Mouse (Mus musculus): ENCODE data around the gene Dnmt3b. TPM values are rescaled to one million over a fixed set of nuclear protein-coding genes. Genes with fewer than 3 reads are reported as not detected.

The Dnmt3b gene
- total RNA-seq (2021), result under 1 TPM; 0.56 to 0.89 TPM
- long read RNA-seq, experiment 1, result 0 reads
- long read RNA-seq, experiment 2, partial matches to known transcripts, result 0 of 1 reads
- long read RNA-seq, experiment 2, other reads (novel, unspliced or antisense), result 0 of 1 reads

DNA sequence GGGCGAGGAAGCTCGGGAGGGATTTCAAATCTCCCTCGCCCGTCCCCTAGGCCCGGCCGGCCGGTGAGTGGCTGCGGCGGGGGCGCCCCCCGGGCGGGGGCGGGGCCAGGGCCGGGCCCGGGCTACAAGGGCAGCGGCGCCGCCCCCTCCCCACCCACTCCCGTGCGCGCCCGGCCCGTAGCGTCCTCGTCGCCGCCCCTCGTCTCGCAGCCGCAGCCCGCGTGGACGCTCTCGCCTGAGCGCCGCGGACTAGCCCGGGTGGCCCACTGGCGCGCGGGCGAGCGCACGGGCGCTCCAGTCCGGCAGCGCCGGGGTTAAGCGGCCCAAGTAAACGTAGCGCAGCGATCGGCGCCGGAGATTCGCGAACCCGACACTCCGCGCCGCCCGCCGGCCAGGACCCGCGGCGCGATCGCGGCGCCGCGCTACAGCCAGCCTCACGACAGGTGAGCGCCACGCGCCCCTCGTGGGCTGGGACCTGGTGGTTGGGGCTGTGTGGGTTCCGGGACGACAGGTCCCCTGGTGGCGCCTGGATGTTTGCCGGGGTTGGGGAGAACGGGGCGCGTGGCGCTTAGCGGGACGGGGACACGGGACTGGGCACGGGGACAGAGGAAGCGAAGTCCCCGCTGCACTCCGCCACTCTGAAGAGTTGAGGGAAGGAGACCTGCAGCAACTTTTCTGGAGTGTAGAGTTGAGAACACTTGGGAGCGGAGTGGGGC, at the start of gene Dnmt3b:
Gene Dnmt3b, plus strand, starts transcription at position 153 of the 716 bp plus-strand sequence.
- peak; percentile 11; the same call in 1 of the 2 replicates for TF ChIP-seq CTCF (IDR thresholded peaks at IDR 0.05)
- H3K4me3 ChIP-seq, result peak within 1 kb of the TSS; percentile 96
- peak; percentile 75 for DNase-seq
- peak within 1 kb of the TSS; percentile 78 for H3K27ac ChIP-seq
- intact Hi-C loops (cut with DNase I), result loop anchor here (2.0 kb wide), 1 partner anchor 17 kb away; the partner anchor contains the start of gene Commd7

GRCm38 (mm10) chr2:153600021-153600666, 49.1 kb upstream of the Dnmt3b start:
- Histone ChIP-seq H3K4me3 (no peak overlapping the region), H3K27ac (peak overlapping the region; percentile 38)
- TF ChIP-seq CTCF (IDR thresholded peaks at IDR 0.05), result peak; percentile 66
- intact Hi-C loops (cut with DNase I), result no loop called here
- peak; percentile 77 for DNase-seq

GRCm38 (mm10) chr2:153600667-153601648, 48.3 kb upstream of the Dnmt3b start:
- no peak for TF ChIP-seq CTCF (IDR thresholded peaks at IDR 0.05)
- Histone ChIP-seq H3K4me3 (no peak overlapping the region), H3K27ac (no peak overlapping the region; the same call in 1 of the 2 replicates)
- peak; percentile 65 for DNase-seq
- intact Hi-C loops (cut with DNase I), result no loop called here

- no peak for DNase-seq
- peak; percentile 16; the same call in 1 of the 2 replicates for TF ChIP-seq CTCF (IDR thresholded peaks at IDR 0.05)
- intact Hi-C loops (cut with DNase I), result no loop called here
- no peak overlapping the region for H3K27ac ChIP-seq
- H3K4me3 ChIP-seq, result no peak overlapping the region
Measured at GRCm38 (mm10) chr2:153603724-153604123, 45.5 kb upstream of the Dnmt3b start.

GRCm38 (mm10) chr2:153606421-153606820, 42.8 kb upstream of the Dnmt3b start:
- peak; percentile 56 for TF ChIP-seq CTCF (IDR thresholded peaks at IDR 0.05)
- intact Hi-C loops (cut with DNase I), result no loop called here
- H3K27ac ChIP-seq, result no peak overlapping the region
- H3K4me3 ChIP-seq, result no peak overlapping the region
- peak; percentile 41 for DNase-seq

DNA sequence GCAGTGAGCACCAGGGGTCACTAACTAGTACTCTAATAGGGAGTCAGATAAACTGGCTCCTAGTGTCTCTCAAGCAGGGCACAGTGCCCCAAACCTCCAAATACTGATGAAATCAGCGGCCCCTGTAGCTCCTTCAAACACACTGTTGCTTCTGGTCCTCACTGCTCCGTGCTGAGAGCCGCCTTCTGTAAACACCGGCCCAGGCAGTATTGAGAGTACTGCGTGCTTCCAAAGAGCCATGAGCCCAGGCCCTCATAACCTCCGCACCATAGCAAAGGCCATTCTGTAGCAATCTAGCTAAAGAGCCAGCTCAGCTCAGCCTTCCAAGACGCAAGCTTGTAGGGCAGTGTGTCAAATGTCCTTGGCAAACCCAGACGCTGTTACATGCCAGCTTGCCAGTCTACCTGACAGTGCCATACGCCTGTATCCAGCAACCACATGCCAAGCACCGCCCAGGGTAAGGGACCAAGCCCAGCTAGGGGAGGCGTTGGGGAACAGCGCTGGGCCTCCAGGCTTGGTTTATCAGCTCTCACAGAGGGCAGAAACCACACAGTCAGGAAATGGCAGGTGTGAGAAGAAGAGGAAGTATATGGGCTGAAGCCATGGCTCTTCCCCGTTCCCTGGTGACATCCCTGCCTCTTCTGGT, 41.3 kb upstream of the Dnmt3b start:
- H3K27ac ChIP-seq, result peak overlapping the region; percentile 24
- H3K4me3 ChIP-seq, result no peak overlapping the region
- TF ChIP-seq CTCF (IDR thresholded peaks at IDR 0.05), result no peak
- DNase-seq, result peak; percentile 91
- intact Hi-C loops (cut with DNase I), result no loop called here

DNA sequence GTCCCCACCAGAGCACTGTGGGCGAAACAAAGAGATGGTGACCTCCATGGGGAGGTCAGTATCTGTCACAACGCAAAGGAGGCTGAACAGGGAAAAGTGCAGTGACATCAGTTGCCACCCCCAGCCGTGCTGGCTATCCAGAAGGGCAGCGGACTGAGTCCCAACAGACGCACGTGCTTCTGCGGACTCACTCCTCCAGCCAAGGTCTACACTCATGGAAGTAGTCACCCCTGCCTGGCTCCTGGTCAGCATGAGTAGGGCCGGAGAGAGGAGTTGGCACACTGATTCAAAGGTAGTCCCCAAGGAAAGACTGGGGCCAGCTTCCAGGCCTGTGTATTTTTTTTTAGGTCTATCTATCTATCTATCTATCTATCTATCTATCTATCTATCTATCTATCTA, 40.2 kb upstream of the Dnmt3b start:
- intact Hi-C loops (cut with DNase I), result no loop called here
- TF ChIP-seq CTCF (IDR thresholded peaks at IDR 0.05), result no peak
- DNase-seq, result peak; percentile 40
- Histone ChIP-seq H3K27ac (0 out of 2 replicates have a peak overlapping the region, but pooled peaks have one; percentile 24), H3K4me3 (no peak overlapping the region)

- intact Hi-C loops (cut with DNase I), result no loop called here
- no peak overlapping the region for H3K4me3 ChIP-seq
- peak; percentile 89 for TF ChIP-seq CTCF (IDR thresholded peaks at IDR 0.05)
- 0 out of 2 replicates have a peak overlapping the region, but pooled peaks have one; percentile 24 for H3K27ac ChIP-seq
- DNase-seq, result peak; percentile 90
Measured at GRCm38 (mm10) chr2:153609548-153609947, 39.7 kb upstream of the Dnmt3b start.

DNA sequence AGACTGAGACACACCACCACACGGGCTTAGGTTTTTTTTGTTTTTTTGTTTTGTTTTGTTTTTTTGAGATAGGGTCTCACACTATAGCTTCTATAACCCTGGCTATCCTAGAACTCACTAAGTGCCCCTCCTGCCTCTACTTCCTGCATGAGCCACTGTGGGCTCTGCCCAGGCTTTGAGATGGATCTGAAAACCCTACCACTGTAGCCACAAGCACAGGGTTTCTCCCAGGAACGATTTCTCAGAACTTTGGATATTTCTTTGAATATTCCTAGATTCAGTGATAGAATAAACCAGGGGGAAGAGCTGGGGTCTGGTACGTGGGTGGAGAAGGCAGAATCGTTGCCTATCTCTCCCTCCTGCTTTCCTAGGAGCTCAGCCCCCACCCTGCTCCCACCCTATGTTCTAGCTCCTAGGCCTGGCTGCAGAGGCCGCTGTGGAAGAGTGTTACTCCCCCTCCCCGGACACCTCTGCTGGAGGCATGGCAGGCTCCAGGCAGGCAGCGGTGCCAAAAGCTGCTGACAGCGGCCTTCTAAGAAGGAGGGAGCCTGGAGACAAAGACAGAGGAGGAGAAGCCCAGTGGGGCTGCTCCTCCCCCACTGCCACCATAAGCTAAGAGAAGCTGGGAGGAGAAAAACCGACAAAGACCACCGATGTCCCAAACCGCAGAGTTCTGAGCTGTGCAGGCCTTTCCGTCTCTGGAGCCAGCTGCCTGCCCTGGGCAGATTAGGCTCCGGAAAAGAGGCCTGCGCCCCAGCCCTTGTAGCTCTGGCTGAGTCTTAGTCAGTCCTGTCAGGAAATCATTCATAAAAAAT, 38.6 kb upstream of the Dnmt3b start:
- TF ChIP-seq CTCF (IDR thresholded peaks at IDR 0.05), result no peak
- Histone ChIP-seq H3K27ac (no peak overlapping the region), H3K4me3 (no peak overlapping the region)
- no peak for DNase-seq
- intact Hi-C loops (cut with DNase I), result no loop called here

- DNase-seq, result no peak
- no peak for TF ChIP-seq CTCF (IDR thresholded peaks at IDR 0.05)
- Histone ChIP-seq H3K27ac (no peak overlapping the region), H3K4me3 (no peak overlapping the region)
- intact Hi-C loops (cut with DNase I), result no loop called here
Measured at GRCm38 (mm10) chr2:153611241-153611630, 38.0 kb upstream of the Dnmt3b start.

- H3K27ac ChIP-seq, result no peak overlapping the region
- TF ChIP-seq CTCF (IDR thresholded peaks at IDR 0.05), result no peak
- no peak overlapping the region for H3K4me3 ChIP-seq
- intact Hi-C loops (cut with DNase I), result no loop called here
- DNase-seq, result no peak
Measured at GRCm38 (mm10) chr2:153611743-153612142, 37.5 kb upstream of the Dnmt3b start.

All from gastrocnemius, adult 2 months (tissue).